Mouse (Mus musculus) gastrocnemius, postnatal 10 days (tissue): ENCODE measurements around the gene Tuba3b. TPM values are rescaled to one million over a fixed set of nuclear protein-coding genes. Genes with fewer than 3 reads are reported as not detected.

Experiments used
- DNase-seq: peaks from one replicate; pipeline ENCODE4 v3.0.0; 2021; ENCODE audit warnings: mixed read lengths
- total RNA-seq, 2 experiments: library from RNA; stranded (reverse); gene quantifications; 2 replicates each; pipeline ENCODE4 v1.2.3; 2021

Tuba3b gene
- total RNA-seq, 2 experiments from 2014 or later: not detected

DNA sequence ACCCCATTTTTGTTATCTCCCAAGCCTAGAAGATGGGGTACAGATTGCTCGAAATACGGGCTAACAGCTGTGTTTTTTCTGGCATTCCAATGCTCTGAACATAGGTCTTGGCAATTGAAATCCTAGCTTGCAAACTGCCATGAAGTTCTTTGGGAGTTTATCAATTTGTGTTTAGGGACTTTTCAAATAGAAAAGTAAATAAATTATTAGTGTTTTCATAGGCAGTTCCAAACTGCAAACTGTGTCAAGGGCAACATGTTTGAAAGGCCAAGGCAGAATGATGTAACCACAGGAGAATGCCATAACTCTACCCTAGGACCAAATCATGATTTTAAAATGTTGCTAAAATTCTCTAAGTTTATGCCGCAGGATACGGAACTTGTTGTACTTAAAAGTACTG, 7.8 kb upstream of the Tuba3b start:
- DNase-seq: no peak

DNA sequence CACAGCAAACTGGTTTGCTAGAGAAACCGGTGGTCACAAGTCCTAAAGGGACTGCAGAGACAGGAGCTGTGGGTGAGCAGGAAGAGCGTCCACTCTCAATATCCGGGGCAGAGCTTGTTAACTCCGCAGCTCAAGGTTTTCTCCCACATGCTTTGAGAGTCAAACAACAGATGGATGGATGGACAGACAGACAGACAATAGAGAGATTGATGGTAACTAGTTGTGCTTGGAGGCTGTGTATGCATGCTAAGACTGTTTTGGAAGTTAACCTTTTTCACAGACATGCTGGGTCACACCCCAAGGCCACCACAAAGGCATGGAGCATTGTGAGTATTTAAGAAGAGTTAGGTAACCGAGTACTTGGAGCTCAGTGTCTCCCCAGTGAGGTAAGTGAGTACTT, 6.9 kb upstream of the Tuba3b start:
- DNase-seq: no peak

DNA sequence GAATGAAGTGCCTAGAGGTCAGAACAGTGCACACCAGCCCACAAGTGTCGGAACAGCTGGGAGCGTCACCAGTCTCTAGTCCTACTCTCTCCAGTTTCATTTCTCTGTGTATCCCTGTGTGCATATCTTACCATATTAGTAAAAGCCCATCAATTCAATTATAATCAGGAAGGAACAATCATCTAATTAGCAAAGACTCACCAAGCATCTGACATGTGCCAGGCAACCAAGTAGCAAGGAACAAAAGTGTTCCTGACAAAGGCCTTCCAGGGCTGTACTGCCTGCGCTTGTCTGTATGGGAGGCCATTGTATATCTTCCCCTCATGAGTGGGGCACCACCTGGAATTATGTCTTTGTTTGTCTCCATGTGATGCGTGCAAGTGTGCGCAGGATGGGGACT, 4.7 kb upstream of the Tuba3b start:
- no peak for DNase-seq

DNA sequence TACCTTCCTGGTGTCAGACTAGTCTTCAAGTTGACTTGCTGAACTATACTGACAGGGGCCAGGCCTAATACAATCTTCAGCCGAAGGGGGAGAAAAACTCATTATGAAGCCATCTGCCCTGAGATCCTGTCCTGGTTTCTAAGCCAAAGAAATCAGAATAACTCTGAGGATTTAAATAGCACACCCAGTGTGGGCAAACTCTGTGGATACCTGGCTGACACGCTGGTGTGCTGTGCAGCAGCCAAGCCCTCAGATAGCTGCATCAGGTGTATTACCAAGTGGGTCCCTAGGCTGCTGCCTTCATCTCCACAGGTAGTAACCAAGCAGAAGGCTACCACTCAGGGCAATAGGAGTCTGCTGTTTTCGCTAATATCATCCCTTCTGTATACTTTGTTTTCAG, 2.9 kb upstream of the Tuba3b start:
- no peak for DNase-seq

DNA sequence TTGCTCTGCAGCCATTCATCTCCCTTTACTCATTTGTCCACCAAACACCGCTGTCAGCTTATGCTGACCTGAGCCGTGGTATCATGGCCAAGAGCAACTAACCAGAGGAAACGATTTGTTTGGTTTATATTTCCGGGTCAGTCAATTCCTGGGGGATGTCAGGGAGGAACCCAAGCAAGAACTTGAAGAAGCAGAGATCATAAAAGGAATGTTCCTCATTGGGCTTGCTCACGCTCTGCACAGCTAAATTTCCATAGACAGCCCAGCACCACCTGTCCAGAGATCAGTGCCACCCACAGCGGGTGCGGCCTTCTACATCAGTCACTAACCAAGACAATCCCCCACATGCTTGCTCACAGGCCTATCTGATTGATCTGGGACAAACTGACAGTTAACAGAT, 1.3 kb upstream of the Tuba3b start, which contains the start of gene Lmntd1:
Gene Lmntd1 (minus strand): TSS at position 101 of the 400 bp plus-strand sequence.
- no peak for DNase-seq

DNA sequence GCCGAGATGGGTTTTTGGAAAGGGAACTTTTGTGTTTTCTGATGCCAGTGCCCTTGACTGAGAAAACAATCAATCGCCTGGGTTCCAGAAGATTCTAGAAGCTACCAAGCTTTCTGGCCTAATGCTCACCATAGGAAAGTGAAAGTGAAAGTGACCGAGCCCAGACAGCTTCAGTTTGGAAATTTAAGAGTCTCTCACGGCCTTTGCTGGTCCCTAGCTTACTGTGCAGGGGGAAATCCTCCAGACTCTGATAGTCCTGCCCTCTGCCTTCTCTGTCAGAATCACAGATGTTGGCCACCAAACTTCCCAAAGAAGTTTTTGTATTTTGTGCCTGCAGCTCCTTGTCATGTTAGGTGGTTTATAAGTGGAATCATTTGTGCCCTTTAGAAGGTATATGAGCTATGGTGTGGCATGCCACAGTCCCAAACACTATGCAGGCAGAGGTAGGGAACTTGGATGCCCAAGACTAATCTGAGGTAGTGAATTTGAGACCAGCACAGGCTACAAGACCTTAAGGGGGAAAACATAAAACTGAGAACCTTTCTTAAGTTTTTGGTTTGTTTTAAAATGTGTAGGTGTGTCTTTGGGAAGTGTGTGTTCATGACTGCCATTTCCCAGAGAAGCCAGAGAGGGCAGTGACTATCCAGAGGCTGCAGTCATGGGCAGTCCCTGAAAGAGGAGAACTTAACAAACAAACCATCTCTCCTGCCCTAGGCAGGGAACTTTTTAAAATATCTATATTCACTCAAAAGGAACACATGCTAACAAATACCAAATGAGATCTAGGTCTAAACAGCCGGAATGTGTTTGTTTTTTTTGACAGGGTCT, 1.1 kb downstream of the Tuba3b start:
- DNase-seq: no peak

DNA sequence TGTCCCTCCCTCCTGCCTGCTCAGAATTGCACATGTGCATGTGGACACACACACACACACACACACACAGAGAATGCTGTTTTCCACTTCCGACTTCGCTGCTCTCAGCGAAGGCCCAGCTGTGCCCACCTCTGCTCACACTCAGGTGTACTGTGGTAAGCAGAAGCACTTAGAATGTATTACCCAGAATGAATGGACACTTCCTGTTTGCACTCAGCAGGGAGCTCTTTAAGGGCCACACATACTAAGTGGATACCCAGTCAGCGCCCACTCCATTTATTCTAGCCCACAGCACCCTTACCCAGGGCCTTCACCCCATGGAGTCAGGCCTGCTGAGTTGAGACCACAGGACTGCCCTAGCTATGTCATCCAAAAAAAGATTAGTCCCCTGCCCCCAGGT, 7.6 kb downstream of the Tuba3b start:
- no peak for DNase-seq

DNA sequence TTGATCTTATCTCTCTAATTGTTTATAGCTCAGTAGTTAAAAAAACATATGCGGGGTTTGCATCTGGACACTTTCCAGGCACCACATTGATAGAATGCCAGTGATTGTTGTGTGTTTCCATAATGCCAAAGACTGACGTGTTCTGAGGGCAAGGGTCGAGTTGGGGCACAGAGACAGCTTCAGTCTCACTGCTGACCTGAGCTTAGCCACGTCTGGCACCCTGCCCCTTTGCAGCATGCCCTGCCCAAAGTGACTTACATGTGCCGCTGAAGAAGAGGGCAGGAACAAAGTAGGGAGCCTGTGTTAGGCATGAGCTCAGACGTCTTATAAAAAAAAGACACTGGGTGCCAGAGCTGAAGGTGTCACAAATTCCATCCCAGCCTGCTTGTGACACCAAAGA, 14.7 kb downstream of the Tuba3b start:
- DNase-seq: no peak

DNA sequence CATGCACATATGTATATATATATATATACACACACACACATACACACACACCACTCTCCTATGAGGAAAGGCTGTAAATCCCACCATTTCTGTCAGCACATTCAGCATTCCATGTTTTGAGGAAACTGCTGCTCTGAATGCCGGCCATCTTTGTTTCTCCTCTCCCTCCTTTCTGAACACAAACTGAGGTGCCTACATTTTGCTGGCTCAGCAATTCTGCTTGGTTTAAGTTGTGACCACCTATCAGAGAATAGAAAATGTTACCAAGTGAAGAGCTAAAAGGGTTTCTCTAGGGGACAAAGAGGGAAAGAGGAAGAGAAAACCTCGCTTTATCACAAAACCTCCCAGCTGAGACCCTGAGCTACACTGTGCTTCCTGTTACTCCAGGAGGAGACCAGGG, 18.9 kb downstream of the Tuba3b start:
- no peak for DNase-seq

DNA sequence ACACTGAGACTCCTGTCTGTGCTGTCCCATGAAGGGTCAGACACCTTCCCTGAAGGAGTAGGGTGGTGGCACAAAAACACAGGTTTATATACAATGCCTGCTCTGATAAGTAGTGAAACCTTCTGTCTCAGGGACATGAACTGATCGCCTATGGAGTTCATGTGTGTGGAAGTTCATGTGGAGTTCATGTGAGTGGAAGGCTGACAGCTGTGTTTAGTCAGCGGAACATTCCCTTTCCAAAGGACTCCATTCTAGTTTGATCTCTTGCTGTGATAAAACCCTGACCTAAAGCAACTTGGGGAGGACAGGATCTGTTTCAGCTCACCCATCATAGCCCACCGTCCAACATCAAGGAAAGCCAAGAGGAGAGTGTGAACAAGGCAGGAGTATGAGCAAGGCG, 21.1 kb downstream of the Tuba3b start:
- no peak for DNase-seq

DNA sequence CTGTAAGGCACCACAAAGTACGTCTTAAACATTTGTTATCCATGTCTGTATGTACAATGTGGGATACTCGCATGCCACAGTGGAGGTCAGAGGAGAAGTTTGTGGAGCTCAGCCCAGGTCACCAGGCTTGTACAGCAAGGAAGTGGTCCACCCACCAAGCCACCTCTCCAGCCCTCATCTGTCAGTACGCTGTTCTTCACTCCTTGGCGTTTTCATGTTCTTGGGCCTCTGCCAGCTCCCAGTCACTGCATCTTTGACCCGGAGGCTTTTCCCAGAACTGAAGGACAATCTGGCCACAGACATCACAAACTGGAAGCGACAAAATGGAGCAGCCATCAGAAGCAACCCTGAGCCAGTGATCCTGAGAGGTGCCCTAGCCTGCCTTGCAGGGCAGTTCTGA, 22.7 kb downstream of the Tuba3b start:
- DNase-seq: no peak

DNA sequence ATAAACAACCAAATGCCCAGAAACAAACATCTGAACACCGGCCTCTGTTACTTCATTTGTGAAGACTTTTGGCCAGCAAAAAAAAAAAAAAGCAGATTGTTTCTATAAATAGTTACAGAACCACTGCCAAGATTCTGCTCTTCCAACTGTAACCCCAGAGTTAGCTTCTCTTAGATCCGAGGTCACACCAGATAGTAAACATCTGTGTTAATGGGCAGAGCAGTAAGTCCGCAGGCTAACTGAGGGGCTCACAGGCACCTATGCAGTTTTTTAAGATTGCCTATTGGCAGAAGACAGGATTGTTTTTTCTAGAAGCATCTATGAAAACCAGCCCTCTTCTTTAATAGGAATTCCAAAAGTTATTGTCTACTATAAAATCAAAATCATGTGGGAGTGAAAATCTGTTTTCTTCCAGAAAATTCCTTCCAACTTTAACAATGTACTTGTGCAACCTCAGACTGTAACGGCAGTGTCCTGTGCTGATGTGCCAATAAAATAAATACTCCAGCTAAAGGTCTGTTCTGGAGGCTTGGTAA, 25.5 kb downstream of the Tuba3b start:
- no peak for DNase-seq

DNA sequence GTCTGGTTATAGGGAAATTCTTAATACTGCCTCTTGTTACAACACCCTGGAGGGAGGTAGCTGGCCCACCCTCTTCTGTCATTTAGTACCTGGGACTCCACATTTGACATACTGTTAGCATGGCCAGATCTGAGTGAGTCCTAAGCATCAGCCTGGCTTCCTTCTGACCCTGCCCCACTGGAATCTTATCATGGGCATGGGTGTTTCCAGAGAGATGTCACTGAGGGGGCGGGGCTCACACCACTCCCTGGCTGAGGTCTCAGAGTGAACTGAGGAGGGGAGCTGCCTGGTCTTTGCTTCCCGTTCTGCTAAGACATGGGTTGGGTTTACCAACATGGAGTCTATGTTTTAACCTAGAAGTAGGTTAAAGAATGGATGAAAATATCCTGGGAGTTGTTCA, 36.4 kb downstream of the Tuba3b start:
- DNase-seq: no peak

DNA sequence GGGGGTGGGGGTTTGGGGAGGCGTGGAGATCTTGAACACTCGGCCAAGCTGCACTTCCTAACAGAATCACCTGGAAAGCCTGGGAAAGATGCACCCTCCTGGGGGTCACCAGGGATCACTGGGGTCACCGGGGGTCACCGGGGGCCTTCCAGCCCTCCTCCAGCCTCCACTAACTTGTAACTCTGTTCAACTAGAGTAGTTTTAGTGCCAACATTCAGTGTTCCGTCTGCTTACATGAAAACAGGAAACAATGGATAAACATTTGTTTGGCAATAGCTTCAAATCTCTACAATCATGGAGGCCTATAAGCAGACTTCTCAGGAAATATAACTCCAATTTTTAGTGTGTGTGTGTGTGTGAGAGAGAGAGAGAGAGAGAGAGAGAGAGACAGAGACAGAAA, 37.4 kb downstream of the Tuba3b start:
- no peak for DNase-seq

DNA sequence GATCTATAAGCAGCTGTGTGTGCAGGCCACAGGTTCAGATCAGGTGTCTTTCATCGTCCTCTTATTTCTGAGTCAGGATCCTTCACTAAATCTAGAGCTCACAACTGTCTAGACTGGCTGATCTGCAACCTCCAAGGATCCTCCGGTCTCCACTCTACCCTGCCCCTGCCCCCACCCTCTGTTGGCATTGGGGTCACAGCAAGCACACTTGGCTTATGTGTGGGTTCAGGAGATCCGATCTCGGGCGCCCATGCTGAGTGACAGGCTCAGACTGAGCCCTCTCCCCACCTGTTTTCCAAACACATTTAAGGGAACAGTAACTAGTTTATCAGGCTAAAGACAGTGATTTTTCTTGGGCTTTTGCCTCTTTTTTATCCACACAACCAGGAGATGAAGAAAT, 38.1 kb downstream of the Tuba3b start:
- DNase-seq: no peak

DNA sequence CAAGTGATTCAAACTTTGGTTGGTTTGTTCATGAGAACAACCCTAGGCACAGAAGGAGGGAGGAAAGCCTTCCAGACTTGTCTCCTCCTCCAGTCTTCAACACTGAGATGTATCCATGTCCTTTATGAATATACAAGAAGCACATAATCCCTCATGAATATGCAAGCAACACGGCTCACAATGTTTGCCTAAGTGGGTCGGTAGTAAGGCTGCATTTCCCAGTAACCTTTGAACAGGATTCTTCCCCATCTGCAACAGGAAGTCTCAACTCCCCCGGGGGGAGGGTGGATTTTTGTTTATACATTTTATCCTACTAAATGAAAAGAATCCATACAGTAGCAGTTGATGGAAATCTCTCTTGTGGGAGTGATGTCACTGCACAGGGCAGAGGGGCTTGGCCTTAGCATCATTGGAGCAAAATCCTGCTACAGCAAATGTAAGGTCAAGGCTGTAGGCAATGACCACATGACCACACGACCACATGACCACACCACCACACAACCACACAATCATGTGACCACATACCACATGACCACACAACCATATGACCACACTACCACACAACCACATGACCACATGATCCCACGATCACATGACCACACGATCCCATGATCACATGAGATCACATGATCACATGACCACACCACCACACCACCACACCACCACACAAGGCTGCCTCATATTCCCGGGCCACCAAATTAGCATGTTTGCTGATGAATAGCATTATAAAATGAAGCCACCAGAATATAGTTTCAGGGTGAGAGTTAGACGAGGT, 38.7 kb downstream of the Tuba3b start:
- DNase-seq: no peak

DNA sequence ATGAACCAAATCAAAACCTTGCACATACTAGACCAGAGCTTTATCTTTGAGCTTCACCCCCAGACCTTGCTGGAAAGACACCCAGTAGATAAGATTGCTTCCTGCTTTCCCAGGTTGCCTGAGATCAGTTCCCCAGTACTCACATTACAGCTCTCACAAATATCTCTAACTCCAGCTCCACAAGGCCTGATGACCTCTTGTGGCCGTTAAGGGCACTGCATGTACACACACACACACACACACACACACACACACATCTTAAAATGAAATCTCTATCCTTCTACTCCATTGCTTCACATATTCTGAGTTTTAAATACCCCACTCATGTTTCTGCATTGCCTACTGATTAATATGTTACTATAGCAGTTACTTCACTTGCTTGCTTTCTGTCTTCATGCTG, 40.1 kb downstream of the Tuba3b start:
- no peak for DNase-seq

DNA sequence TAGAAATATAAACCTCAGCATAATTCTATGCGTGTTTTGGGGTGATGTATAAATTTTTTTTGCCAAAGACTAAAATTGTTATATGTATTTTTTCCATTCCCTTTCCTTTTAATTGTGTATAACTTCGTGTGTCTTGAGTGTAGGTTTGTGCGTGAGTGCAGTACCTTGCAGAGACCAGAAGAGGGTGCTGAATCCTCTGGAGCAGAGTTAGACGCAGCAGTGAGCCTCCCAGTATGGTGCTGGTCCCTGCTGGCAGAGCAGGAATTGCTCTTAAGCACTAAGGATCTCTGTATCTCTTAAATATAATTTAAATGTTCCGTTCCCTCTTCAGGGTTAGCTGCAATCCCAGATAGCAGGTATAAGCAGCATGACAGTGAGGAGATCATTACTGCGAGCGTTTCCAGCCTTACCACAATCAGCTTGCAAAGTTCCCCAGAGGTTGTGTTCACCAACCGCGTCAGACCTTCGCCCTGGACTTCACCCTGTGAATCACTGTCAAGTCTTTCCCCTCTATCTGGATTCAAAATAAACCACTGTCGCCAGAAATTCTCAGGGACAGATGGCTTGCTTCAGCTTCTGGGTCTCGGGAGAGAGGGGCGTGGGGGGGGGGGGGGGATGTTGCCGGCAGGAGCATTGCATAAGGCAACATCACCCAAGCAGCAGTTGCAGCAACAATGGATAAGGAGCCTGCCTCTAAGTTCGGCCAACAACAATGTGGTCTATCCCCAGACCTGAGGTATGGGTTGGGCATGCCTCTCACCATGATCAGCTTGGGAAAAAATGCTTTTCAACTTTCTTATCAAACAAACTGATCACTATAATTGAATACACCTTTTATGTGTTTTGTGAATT, 41.4 kb downstream of the Tuba3b start:
- no peak for DNase-seq

DNA sequence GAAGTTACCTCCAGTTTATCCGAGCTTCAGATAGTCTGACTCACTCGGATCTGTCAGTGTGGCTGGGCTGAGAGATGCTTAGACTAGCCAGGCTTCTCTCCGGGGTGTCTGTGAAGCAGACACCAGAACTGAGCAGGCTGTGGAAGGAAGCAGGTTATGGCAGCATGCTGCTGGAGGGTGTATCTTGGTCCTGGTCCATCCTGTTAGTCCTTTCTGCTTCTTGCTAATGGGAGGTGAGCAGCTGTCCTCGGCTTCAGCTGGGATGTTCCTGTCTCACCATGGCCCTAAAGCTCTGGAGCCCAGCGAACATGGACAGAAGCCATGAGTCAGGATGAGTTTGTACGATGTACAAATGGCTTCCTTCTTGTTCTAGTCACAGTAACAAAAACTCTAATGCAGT, 43.6 kb downstream of the Tuba3b start:
- DNase-seq: no peak

DNA sequence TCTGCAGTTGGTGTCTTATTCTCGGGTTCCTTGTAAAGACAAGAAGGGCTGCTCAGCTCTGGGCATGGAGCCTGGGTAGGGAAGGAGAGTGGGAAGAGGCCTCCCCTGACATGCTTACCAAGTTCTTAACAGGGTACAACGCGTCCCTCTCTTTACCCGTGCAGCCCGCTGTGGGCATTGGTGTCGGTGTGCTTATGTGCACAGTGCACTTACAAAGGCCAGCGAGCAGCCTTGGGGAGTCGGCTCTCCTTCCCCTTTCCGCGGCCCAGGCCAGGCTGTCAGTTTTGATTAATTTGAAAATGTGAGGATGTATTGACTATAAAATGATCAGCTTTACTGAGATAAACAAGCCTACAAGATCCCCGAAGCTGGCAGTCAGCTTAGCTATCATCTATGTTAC, 45.4 kb downstream of the Tuba3b start:
- DNase-seq: no peak

DNA sequence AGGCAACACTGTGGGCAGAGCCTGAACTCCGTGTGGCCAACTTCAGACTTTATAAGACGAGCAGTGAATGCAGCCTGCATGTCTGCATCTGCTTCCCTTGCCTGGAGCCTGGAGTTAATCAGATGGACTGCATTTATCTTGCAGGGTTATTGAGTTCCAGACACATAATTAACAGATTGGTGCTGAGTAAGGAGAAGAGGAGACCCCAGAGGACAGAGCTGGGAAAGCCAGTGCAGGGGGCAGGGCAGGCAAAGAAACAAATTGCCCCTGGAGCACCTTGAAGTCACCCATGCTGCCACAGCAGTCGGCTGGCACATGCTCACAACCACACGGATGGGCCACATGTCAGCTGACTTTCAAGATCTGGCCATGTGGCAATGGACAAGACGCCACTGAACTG, 48.7 kb downstream of the Tuba3b start:
- no peak for DNase-seq

DNA sequence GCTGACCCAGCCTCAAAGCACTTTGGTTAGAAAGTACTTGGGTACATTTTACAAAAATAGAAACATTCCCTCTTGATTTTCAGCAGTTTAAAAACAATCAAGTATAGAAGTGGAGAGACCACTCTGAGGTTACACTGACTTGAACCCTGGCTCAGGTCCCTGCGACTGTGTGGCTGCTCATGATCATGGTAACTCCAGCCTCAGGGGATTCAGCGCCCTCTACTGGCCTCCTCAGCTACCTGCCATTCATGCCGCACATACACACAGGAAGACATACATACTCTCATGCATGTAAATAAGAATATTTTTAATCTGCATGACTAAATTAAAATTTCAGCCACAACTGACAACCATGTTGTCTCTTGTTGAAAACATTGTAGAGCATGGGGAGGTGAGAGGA, 50.2 kb downstream of the Tuba3b start:
- no peak for DNase-seq

DNA sequence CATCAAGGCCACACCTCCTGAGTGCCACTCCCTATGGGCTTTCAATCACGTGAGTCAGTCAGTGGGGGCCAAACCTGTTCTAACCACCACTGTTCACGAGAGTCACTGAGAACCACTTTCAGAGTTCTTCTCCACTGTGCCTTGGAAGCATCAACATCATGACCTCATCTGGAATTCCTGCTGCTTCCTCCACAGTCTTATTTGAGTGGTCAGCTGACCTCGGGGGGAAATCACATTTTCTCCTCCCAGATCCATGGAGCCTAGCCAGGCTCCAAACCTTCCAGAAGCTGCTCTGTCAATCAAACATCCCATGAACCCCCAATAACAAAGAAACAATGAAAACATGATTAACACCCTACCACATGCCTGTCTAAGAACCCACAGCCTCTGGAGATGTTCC, 52.1 kb downstream of the Tuba3b start:
- no peak for DNase-seq
